ENCODE assay signal across 19 mouse cellular contexts in genomic region chr2:103302669-103303068, GRCm38 (mm10). TPM values are rescaled to one million over a fixed set of nuclear protein-coding genes. Genes with fewer than 3 reads are reported as not detected.
DNase-seq lines count a peak whose midpoint lies in the region; ATAC-seq and TF ChIP-seq lines count a peak whose summit lies in the region.
"Had no signal": no experiment of that assay in that cellular context is flagged by ENCODE, and none has a peak within 500 bp of the region (broad histone marks: within the 10 kb centered on the region; RNA-seq: fewer than 3 reads in every experiment).

No protein-coding gene starts in this region.

- H3K9me3 ChIP-seq in liver, embryonic 14.5 days (ENCODE audit: control insufficient read depth, low read length) = no peaks in the 10 kb centered on the region
- H3K9me3 ChIP-seq in forebrain, embryonic 14.5 days (replicated peaks; ENCODE audit: control insufficient read depth, low read length) = no peaks in the 10 kb centered on the region
- H3K9me3 ChIP-seq: forebrain, embryonic 10.5 days; midbrain, embryonic 15.5 days; neural tube, embryonic 12.5 days had no signal

- H3K36me3 ChIP-seq in kidney, adult 2 months (ENCODE audit: control insufficient read depth, insufficient read depth, low read length) = no peaks in the 10 kb centered on the region
- H3K36me3 ChIP-seq in thymus, adult 2 months (ENCODE audit: control insufficient read depth, insufficient read depth, low read length) = no peaks in the 10 kb centered on the region
- no peaks in the 10 kb centered on the region for H3K36me3 ChIP-seq in liver, embryonic 14.5 days (replicated peaks; ENCODE audit: control insufficient read depth, insufficient read depth, low read depth)
- H3K36me3 ChIP-seq in forebrain, embryonic 14.5 days (ENCODE audit: control insufficient read depth, insufficient read depth, low read length) = no peaks in the 10 kb centered on the region
- H3K36me3 ChIP-seq: forebrain, embryonic 10.5 days; midbrain, embryonic 15.5 days; neural tube, embryonic 12.5 days had no signal

- H3K27me3 ChIP-seq in kidney, adult 2 months (replicated peaks; ENCODE audit: control insufficient read depth, insufficient read depth, low read length) = no peaks in the 10 kb centered on the region
- no peaks in the 10 kb centered on the region for H3K27me3 ChIP-seq in thymus, adult 2 months (ENCODE audit: control insufficient read depth, insufficient read depth, low read length)
- no peaks in the 10 kb centered on the region for H3K27me3 ChIP-seq in liver, embryonic 14.5 days (ENCODE audit: control insufficient read depth, insufficient read depth, low read length)
- H3K27me3 ChIP-seq in forebrain, embryonic 14.5 days (replicated peaks; ENCODE audit: control insufficient read depth, insufficient read depth, low read length) = no peaks in the 10 kb centered on the region
- H3K27me3 ChIP-seq: midbrain, embryonic 15.5 days; neural tube, embryonic 12.5 days had no signal

- TF ChIP-seq CTCF in kidney, adult 2 months (conservative IDR thresholded peaks at IDR 0.05; ENCODE audit: insufficient read depth, insufficient read length, low read depth, low read length) = no peak
- TF ChIP-seq CTCF in thymus, adult 2 months (IDR thresholded peaks at IDR 0.05; ENCODE audit: borderline replicate concordance, control insufficient read depth, extremely low read depth, insufficient read depth, low read length, poor library complexity) = no peak
- no peak for TF ChIP-seq CTCF in liver, embryonic 14.5 days (IDR thresholded peaks at IDR 0.05; ENCODE audit: low read depth)

- H3K4me2 ChIP-seq in liver, embryonic 14.5 days (ENCODE audit: low read depth) = peak overlapping the region; percentile 21
- no peak overlapping the region for H3K4me2 ChIP-seq in forebrain, embryonic 14.5 days (ENCODE audit: low read length)
- H3K4me2 ChIP-seq: midbrain, embryonic 15.5 days; neural tube, embryonic 12.5 days had no signal

- ATAC-seq in liver, embryonic 14.5 days (ENCODE audit: insufficient read depth) = peak; percentile 67; the same call in 1 of the 2 replicates
- no peak for ATAC-seq in forebrain, embryonic 14.5 days
- ATAC-seq: hindbrain, embryonic 16.5 days; midbrain, embryonic 15.5 days had no signal

- H3K9ac ChIP-seq in liver, embryonic 14.5 days (replicated peaks) = no peak overlapping the region
- H3K9ac ChIP-seq in forebrain, embryonic 14.5 days (ENCODE audit: low read length) = no peak overlapping the region
- H3K9ac ChIP-seq: midbrain, embryonic 15.5 days; neural tube, embryonic 12.5 days had no signal

- peak overlapping the region; percentile 22 for H3K4me3 ChIP-seq in kidney, adult 2 months (ENCODE audit: insufficient read depth, low read depth, low read length)
- no peak overlapping the region for H3K4me3 ChIP-seq in thymus, adult 2 months (ENCODE audit: control insufficient read depth, insufficient read depth, low read length)
- H3K4me3 ChIP-seq in liver, embryonic 14.5 days (ENCODE audit: insufficient read depth in 1 of 2, low read depth in 2 of 2, low read length in 2 of 2) = no peak overlapping the region
- H3K4me3 ChIP-seq in forebrain, embryonic 14.5 days (ENCODE audit: low read depth, low read length) = no peak overlapping the region
- H3K4me3 ChIP-seq: forebrain, embryonic 10.5 days; midbrain, embryonic 15.5 days; neural tube, embryonic 12.5 days had no signal

- no peak for TF ChIP-seq POLR2A in kidney, adult 2 months (IDR thresholded peaks at IDR 0.05; ENCODE audit: low read depth, low read length)
- TF ChIP-seq POLR2A in thymus, adult 2 months (IDR thresholded peaks at IDR 0.05; ENCODE audit: control insufficient read depth, extremely low read depth, insufficient read depth, low read length, poor library complexity) = no peak

- intact Hi-C loops in left cerebral cortex, postnatal 14 days (cut with DNase I) = no loop called here

- H3K27ac ChIP-seq in kidney, adult 2 months (ENCODE audit: insufficient read depth, low read depth, low read length) = peak overlapping the region; percentile 83
- H3K27ac ChIP-seq in thymus, adult 2 months (ENCODE audit: control insufficient read depth, insufficient read depth, low read length) = no peak overlapping the region
- no peak overlapping the region for H3K27ac ChIP-seq in liver, embryonic 14.5 days
- H3K27ac ChIP-seq in forebrain, embryonic 14.5 days (ENCODE audit: low read depth, low read length) = no peak overlapping the region
- H3K27ac ChIP-seq: forebrain, embryonic 10.5 days; midbrain, embryonic 15.5 days; neural tube, embryonic 12.5 days had no signal

- TF ChIP-seq EP300 in liver, embryonic 14.5 days (IDR thresholded peaks at IDR 0.05; ENCODE audit: low read depth) = peak; percentile 53

- H3K4me1 ChIP-seq in kidney, adult 2 months (ENCODE audit: control insufficient read depth, insufficient read depth, low read length) = no peaks in the 10 kb centered on the region
- H3K4me1 ChIP-seq in thymus, adult 2 months (replicated peaks; ENCODE audit: control insufficient read depth, insufficient read depth, low read length) = no peaks in the 10 kb centered on the region
- peaks cover 29 to 50% of the 10 kb centered on the region in 2 experiments for H3K4me1 ChIP-seq in liver, embryonic 14.5 days (replicated peaks; ENCODE audit: control insufficient read depth in 2 of 2, insufficient read depth in 2 of 2, low read length in 1 of 2)
- H3K4me1 ChIP-seq in forebrain, embryonic 14.5 days (ENCODE audit: control insufficient read depth, insufficient read depth, low read length) = no peaks in the 10 kb centered on the region
- H3K4me1 ChIP-seq: midbrain, embryonic 15.5 days; neural tube, embryonic 12.5 days had no signal

- WGBS in kidney, adult 2 months = 66% methylated on average over 6 of the region's 6 CpGs
- whole genome bisulfite sequencing in thymus, adult 2 months = 56% methylated on average over 6 of the region's 6 CpGs
- WGBS in liver, embryonic 14.5 days (ENCODE audit: insufficient replicate concordance) = 36% methylated on average over 6 of the region's 6 CpGs
- 71% methylated on average over 6 of the region's 6 CpGs for WGBS in forebrain, embryonic 14.5 days

- no peak for DNase-seq in kidney, adult 2 months
- DNase-seq in kidney, postnatal 36 days = no peak
- DNase-seq in thymus, adult 2 months = peak; percentile 3
- DNase-seq in thymus, adult 18-20 months = no peak
- peak in 1 of 3 experiments; percentile 26 for DNase-seq in liver, embryonic 14.5 days (ENCODE audit: low read depth in 3 of 3, low spot score in 3 of 3)
- DNase-seq in forebrain, embryonic 14.5 days (ENCODE audit: low spot score) = no peak
- no peak for DNase-seq in left cerebral cortex, postnatal 14 days (ENCODE audit: low spot score in 2 of 2)
- no peak for DNase-seq in left cerebral cortex, adult 18-20 months (ENCODE audit: low spot score in 2 of 2)
- DNase-seq: cerebellum, adult 8-10 months; embryo, embryonic 11 days; heart, adult 18-20 months; heart, postnatal 10 days; lung, postnatal 4 days; retina, postnatal 1 day had no signal

RNA-seq across cellular contexts. Expression of gene Ehf, which starts 0.4 kb away (rescaled TPM):
- 22.3 and 28.8 TPM in 2 replicates for polyA plus RNA-seq in kidney, adult 2 months (2012; rRNA removed)
- polyA plus RNA-seq in thymus, adult 2 months (2012; rRNA removed) = 4.8 and 7.2 TPM in 2 replicates
- 0.04 and 0.10 TPM in 2 replicates for polyA plus RNA-seq in liver, embryonic 14.5 days (2012; rRNA removed)
- 0.08 and 0.27 TPM in 2 replicates for polyA plus RNA-seq in liver, embryonic 14.5 days (2014; fragmentation: Nextera tagmentation; extraction: Ambion mirVana)
- 0.09 TPM in 1 of 2 replicates, not detected in the other for polyA plus RNA-seq in forebrain, embryonic 14.5 days (2014; fragmentation: Nextera tagmentation; extraction: Ambion mirVana)
- under 1 TPM; 0.13 to 0.25 TPM for total RNA-seq in left cerebral cortex, postnatal 14 days (2021)
- total RNA-seq in left cerebral cortex, adult 18-20 months (2021) = under 1 TPM in 1 of 2 experiments, not detected in 1; 0.07 TPM
- total RNA-seq: layer of hippocampus, adult 18-20 months had no signal
- polyA plus RNA-seq: forebrain, embryonic 10.5 days; neural tube, embryonic 12.5 days had no signal
